Mouse (Mus musculus) layer of hippocampus, postnatal 25 days (tissue): Measurements from ENCODE around the gene Mthfs. TPM values are rescaled to one million over a fixed set of nuclear protein-coding genes. Genes with fewer than 3 reads are reported as not detected.
"Not testable (repeated sequence)": the region's sequence is repeated elsewhere in the genome, so short reads cannot be mapped to it uniquely, and the experiment has no call there.

ENCODE experiments used
- DNase-seq, 2 experiments: peaks; one replicate each; pipeline ENCODE4 v3.0.0; 2022; ENCODE audit warnings: mixed read lengths in 2 of 2, low spot score in 1 of 2; ENCODE audit errors: extremely low spot score in 1 of 2
- total RNA-seq, 2 experiments: library from RNA; stranded (reverse); gene quantifications; 2 replicates each; pipeline ENCODE4 v1.2.3; 2021

Mthfs gene
- total RNA-seq: 10 to 100 TPM; 29.0 to 37.9 TPM

GRCm38 (mm10) chr9:89210353-89211064 is at the start of gene Mthfs:
Gene Mthfs, plus strand, starts transcription at chr9:89210676.
- DNase-seq: not testable (repeated sequence)

GRCm38 (mm10) chr9:89172539-89172938 is 37.9 kb upstream of the Mthfs start:
- DNase-seq: not testable (repeated sequence)

GRCm38 (mm10) chr9:89178833-89179232 is 31.6 kb upstream of the Mthfs start:
- peak; percentile 48 to 82 for DNase-seq

- DNase-seq: not testable (repeated sequence)
Measured at GRCm38 (mm10) chr9:89179469-89179868, 31.0 kb upstream of the Mthfs start.

- DNase-seq: not testable (repeated sequence)
Measured at GRCm38 (mm10) chr9:89187006-89187405, 23.5 kb upstream of the Mthfs start.

GRCm38 (mm10) chr9:89195483-89195882 is 15.0 kb upstream of the Mthfs start:
- DNase-seq: not testable (repeated sequence)

- not testable (repeated sequence) for DNase-seq
Measured at GRCm38 (mm10) chr9:89197509-89197908, 13.0 kb upstream of the Mthfs start.

- not testable (repeated sequence) for DNase-seq
Measured at GRCm38 (mm10) chr9:89198349-89198748, 12.1 kb upstream of the Mthfs start.

- not testable (repeated sequence) for DNase-seq
Measured at GRCm38 (mm10) chr9:89198969-89199416, 11.5 kb upstream of the Mthfs start, which contains the start of the genes Bcl2a1b and Gm29094. Gene Bcl2a1b, plus strand, starts transcription at chr9:89199209. Gene Gm29094, plus strand, starts transcription at chr9:89199379.

GRCm38 (mm10) chr9:89202256-89202655 is 8.2 kb upstream of the Mthfs start:
- not testable (repeated sequence) for DNase-seq

GRCm38 (mm10) chr9:89208939-89209338 is 1.5 kb upstream of the Mthfs start:
- not testable (repeated sequence) for DNase-seq

GRCm38 (mm10) chr9:89211065-89211858 is 786 bp downstream of the Mthfs start:
- peak; percentile 81 to 96 for DNase-seq

- DNase-seq: not testable (repeated sequence)
Measured at GRCm38 (mm10) chr9:89212428-89212827, 2.0 kb downstream of the Mthfs start.

GRCm38 (mm10) chr9:89218174-89218573 is 7.7 kb downstream of the Mthfs start:
- not testable (repeated sequence) for DNase-seq

GRCm38 (mm10) chr9:89219668-89220067 is 9.2 kb downstream of the Mthfs start:
- not testable (repeated sequence) for DNase-seq

GRCm38 (mm10) chr9:89220704-89221287 is 10.3 kb downstream of the Mthfs start:
- not testable (repeated sequence) for DNase-seq

GRCm38 (mm10) chr9:89226071-89226470 is 15.6 kb downstream of the Mthfs start:
- peak in 1 of 2 experiments; percentile 27 for DNase-seq

GRCm38 (mm10) chr9:89228122-89228521 is 17.6 kb downstream of the Mthfs start:
- no peak for DNase-seq

GRCm38 (mm10) chr9:89230897-89231497 is 20.5 kb downstream of the Mthfs start:
- peak in 1 of 2 experiments; percentile 66 for DNase-seq

GRCm38 (mm10) chr9:89237131-89237530 is 26.7 kb downstream of the Mthfs start:
- not testable (repeated sequence) for DNase-seq
